Mouse (Mus musculus) liver, embryonic 13.5 days (tissue): ENCODE results near the gene Proz. TPM values are rescaled to one million over a fixed set of nuclear protein-coding genes. Genes with fewer than 3 reads are reported as not detected.
"Not testable (repeated sequence)": the region's sequence is repeated elsewhere in the genome, so short reads cannot be mapped to it uniquely, and the experiment has no call there.

Experiments used
- ATAC-seq: fragments of 200-750 bp; cut with Nextera tagmentation; 2 replicates; pipeline ENCODE4 v1.8.0; 2017; ENCODE audit warnings: low read depth, mild to moderate bottlenecking, moderate number of reproducible peaks, moderate library complexity
- DNase-seq: peaks from one replicate; pipeline ENCODE4 v3.0.0; 2022
- H3K27ac ChIP-seq: fragments of 300-500 bp; sonication (generic); 2 replicates; pipeline ENCODE4 v1.5.1; 2015; ENCODE audit warnings: moderate library complexity, mild to moderate bottlenecking, inconsistent platforms
- H3K27me3 ChIP-seq: fragments of 300-500 bp; sonication (generic); 2 replicates; pipeline ENCODE4 v1.6.1; 2015; ENCODE audit warnings: mild to moderate bottlenecking, inconsistent platforms
- H3K36me3 ChIP-seq: fragments of 300-500 bp; sonication (generic); 2 replicates; pipeline ENCODE4 v1.6.1; 2015; ENCODE audit warnings: mild to moderate bottlenecking, inconsistent platforms
- H3K4me1 ChIP-seq: fragments of 300-500 bp; sonication (generic); replicated peaks from 2 replicates; pipeline ENCODE4 v1.6.1; 2015; ENCODE audit warnings: inconsistent platforms
- H3K4me2 ChIP-seq: fragments of 300-500 bp; sonication (generic); 2 replicates; pipeline ENCODE4 v1.6.1; 2015; ENCODE audit warnings: inconsistent platforms, mild to moderate bottlenecking, moderate library complexity
- H3K4me3 ChIP-seq: fragments of 300-500 bp; sonication (generic); replicated peaks from 2 replicates; pipeline ENCODE4 v1.5.1; 2015; ENCODE audit warnings: mild to moderate bottlenecking, inconsistent platforms
- H3K9ac ChIP-seq: fragments of 300-500 bp; sonication (generic); 2 replicates; pipeline ENCODE4 v1.6.1; 2015; ENCODE audit warnings: mild to moderate bottlenecking, inconsistent platforms
- H3K9me3 ChIP-seq: fragments of 300-500 bp; sonication (generic); replicated peaks from 2 replicates; pipeline ENCODE4 v1.6.1; 2016; ENCODE audit warnings: inconsistent platforms
- WGBS: fragments of 180-500 bp; shearing (Covaris S2); methylation state at CpG from one replicate; pipeline ENCODE4 v1.1.7; 2015; ENCODE audit not compliant: insufficient replicate concordance; 5-methylcytosine and 5-hydroxymethylcytosine counted together
- polyA plus RNA-seq: library from polyadenylated mRNA; unstranded; fragments of >200 nt; fragmentation: Nextera tagmentation; extraction: Ambion mirVana; gene quantifications from 2 replicates; pipeline ENCODE4 v1.2.1, GENCODE M21; 2015

Proz gene
- polyA plus RNA-seq, 1 experiment from 2014 or later: 15.8 TPM

DNA sequence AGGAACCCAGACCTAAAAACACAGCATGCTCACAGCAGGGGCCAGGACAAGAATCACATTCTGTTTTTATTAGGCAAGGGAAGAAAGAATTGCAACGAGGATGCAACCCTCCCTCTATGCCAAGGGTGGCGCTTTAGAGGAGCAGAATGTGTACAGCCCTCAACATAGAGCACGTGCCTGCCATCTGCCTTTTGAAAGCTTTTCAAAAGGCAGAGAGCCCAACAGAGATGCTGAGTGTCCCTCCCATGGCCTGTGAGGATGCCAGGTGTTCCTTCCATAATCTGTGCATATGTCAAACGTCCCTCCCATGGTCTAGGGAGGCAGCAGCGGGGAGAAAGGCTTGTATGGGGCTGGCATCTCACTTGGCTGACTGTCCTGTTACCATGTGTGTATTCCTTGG lies 13.1 kb upstream of the Proz start:
- Histone ChIP-seq H3K9me3 (no peaks in the 10 kb centered on the region), H3K27me3 (no peaks in the 10 kb centered on the region), H3K36me3 (peaks cover 33% of the 10 kb centered on the region), H3K27ac (no peak overlapping the region), H3K4me2 (no peak overlapping the region), H3K4me3 (no peak overlapping the region), H3K4me1 (peaks cover 8% of the 10 kb centered on the region; the same call in 1 of the 2 replicates), H3K9ac (no peak overlapping the region)
- WGBS: 61% methylated on average over 5 of the region's 5 CpGs
- ATAC-seq (no peak), DNase-seq (no peak)

GRCm38 (mm10) chr8:13050550-13050949 lies 10.2 kb upstream of the Proz start:
- no peak overlapping the region for H3K27ac ChIP-seq
- H3K9me3 ChIP-seq: no peaks in the 10 kb centered on the region
- 62% methylated on average over 10 of the region's 10 CpGs for WGBS
- H3K9ac ChIP-seq: no peak overlapping the region
- H3K4me2 ChIP-seq: no peak overlapping the region
- H3K4me1 ChIP-seq: peaks cover 8% of the 10 kb centered on the region; the same call in 1 of the 2 replicates
- no peak for DNase-seq
- no peak for ATAC-seq
- peaks cover 36% of the 10 kb centered on the region for H3K36me3 ChIP-seq
- H3K4me3 ChIP-seq: no peak overlapping the region
- no peaks in the 10 kb centered on the region for H3K27me3 ChIP-seq

- ATAC-seq: peak; percentile 73
- peak overlapping the region; percentile 58 for H3K27ac ChIP-seq
Measured at GRCm38 (mm10) chr8:13057351-13057750, 3.4 kb upstream of the Proz start.

GRCm38 (mm10) chr8:13063112-13063511 lies 2.4 kb downstream of the Proz start:
- Histone ChIP-seq H3K9me3 (no peaks in the 10 kb centered on the region), H3K4me3 (no peak overlapping the region), H3K4me1 (peaks cover 13% of the 10 kb centered on the region), H3K4me2 (no peak overlapping the region), H3K27ac (no peak overlapping the region; the same call in 1 of the 2 replicates), H3K27me3 (no peaks in the 10 kb centered on the region), H3K36me3 (no peaks in the 10 kb centered on the region), H3K9ac (no peak overlapping the region)
- DNase-seq (no peak), ATAC-seq (no peak)
- 60% methylated on average over 16 of the region's 16 CpGs for WGBS

More at GRCm38 (mm10) chr8:13057351-13057750, 3.4 kb upstream of the Proz start:
- Histone ChIP-seq H3K4me3 (no peak overlapping the region), H3K9ac (no peak overlapping the region), H3K27me3 (no peaks in the 10 kb centered on the region), H3K4me2 (no peak overlapping the region), H3K4me1 (peaks cover 9% of the 10 kb centered on the region), H3K9me3 (no peaks in the 10 kb centered on the region), H3K36me3 (peaks cover 5% of the 10 kb centered on the region; the same call in 1 of the 2 replicates)
- 64% methylated on average over 4 of the region's 4 CpGs for WGBS
- no peak for DNase-seq

DNA sequence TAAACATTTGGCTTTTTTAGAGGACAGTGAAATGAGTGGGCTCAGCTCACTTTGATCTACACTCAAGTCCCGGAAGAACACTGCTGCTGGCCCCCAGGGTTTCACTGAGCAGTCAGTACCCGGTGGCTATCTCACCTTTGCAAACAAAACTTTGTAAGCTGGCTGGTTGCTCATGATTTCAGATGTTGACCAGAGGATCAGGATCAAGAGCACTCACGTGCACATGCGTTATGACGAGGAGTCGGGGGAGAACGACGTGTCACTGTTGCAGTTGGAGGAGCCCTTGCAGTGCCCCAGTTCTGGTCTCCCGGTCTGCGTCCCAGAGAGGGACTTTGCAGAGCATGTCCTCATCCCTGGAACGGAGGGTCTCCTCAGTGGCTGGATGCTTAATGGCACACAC lies 12.5 kb downstream of the Proz start:
- H3K27ac ChIP-seq: no peak overlapping the region
- WGBS: 80% methylated on average over 11 of the region's 11 CpGs

GRCm38 (mm10) chr8:13075044-13075443 lies 14.3 kb downstream of the Proz start:
- ATAC-seq (peak; percentile 37; the same call in 1 of the 2 replicates), DNase-seq (no peak)
- Histone ChIP-seq H3K4me3 (no peak overlapping the region), H3K36me3 (peaks cover 70% of the 10 kb centered on the region), H3K4me2 (no peak overlapping the region), H3K27ac (0 out of 2 replicates have a peak overlapping the region, but pooled peaks have one; percentile 11), H3K4me1 (peaks cover 7% of the 10 kb centered on the region; the same call in 1 of the 2 replicates), H3K9me3 (no peaks in the 10 kb centered on the region), H3K9ac (no peak overlapping the region), H3K27me3 (no peaks in the 10 kb centered on the region)
- 74% methylated on average over 8 of the region's 8 CpGs for WGBS

More for the DNA sequence above, 12.5 kb downstream of the Proz start:
- DNase-seq (no peak), ATAC-seq (0 out of 2 replicates have a peak, but pooled peaks have one; percentile 26)
- Histone ChIP-seq H3K27me3 (no peaks in the 10 kb centered on the region), H3K4me2 (no peak overlapping the region), H3K9me3 (no peaks in the 10 kb centered on the region), H3K4me1 (peaks cover 7% of the 10 kb centered on the region; the same call in 1 of the 2 replicates), H3K36me3 (peaks cover 52% of the 10 kb centered on the region), H3K4me3 (no peak overlapping the region), H3K9ac (no peak overlapping the region)

- whole genome bisulfite sequencing: 87% methylated on average over 1 of the region's 1 CpGs
- not testable (repeated sequence) for H3K9ac ChIP-seq, H3K4me2 ChIP-seq, H3K4me3 ChIP-seq, H3K27me3 ChIP-seq, H3K9me3 ChIP-seq, ATAC-seq, H3K4me1 ChIP-seq, H3K27ac ChIP-seq, DNase-seq
- peaks cover 75% of the 10 kb centered on the region for H3K36me3 ChIP-seq
Measured at GRCm38 (mm10) chr8:13075579-13075978, 14.9 kb downstream of the Proz start.

- ATAC-seq (no peak), DNase-seq (no peak)
- Histone ChIP-seq H3K27ac (no peak overlapping the region), H3K4me2 (no peak overlapping the region), H3K9me3 (no peaks in the 10 kb centered on the region), H3K36me3 (peaks cover 93% of the 10 kb centered on the region), H3K27me3 (no peaks in the 10 kb centered on the region), H3K4me1 (peaks cover 7% of the 10 kb centered on the region; the same call in 1 of the 2 replicates), H3K4me3 (no peak overlapping the region), H3K9ac (no peak overlapping the region)
- WGBS: 79% methylated on average over 7 of the region's 7 CpGs
Measured at GRCm38 (mm10) chr8:13077542-13077941, 16.8 kb downstream of the Proz start.

DNA sequence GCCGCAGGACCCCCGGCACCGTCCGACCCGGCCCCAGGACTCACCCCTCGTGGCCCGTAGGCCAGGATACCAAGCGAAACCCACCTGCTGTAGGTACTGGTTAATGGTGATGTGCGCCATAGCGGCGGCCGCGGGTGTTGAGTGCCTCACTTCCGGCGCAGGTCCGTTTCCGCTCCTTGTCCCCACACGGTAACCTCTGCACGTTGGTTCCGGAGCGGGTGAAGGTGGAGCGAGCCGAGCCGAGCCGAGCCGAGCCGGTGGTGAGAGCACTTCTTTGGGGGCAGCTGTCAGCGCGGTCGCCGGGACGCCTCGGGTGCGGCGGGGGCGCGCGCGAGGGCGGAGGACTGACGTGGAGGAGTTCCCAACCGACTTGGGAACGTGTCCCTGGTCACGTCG lies 44.0 kb downstream of the Proz start:
- peak; percentile 86 for DNase-seq
- WGBS: under 1% methylated on average over 42 of the region's 45 CpGs
- peaks cover 54% of the 10 kb centered on the region for H3K4me1 ChIP-seq
- H3K9me3 ChIP-seq: no peaks in the 10 kb centered on the region
- peak overlapping the region; percentile 86 for H3K9ac ChIP-seq
- peak overlapping the region; percentile 93 for H3K27ac ChIP-seq
- H3K36me3 ChIP-seq: peaks cover 14% of the 10 kb centered on the region; the same call in 1 of the 2 replicates
- ATAC-seq: peak; percentile 50
- peak overlapping the region; percentile 84 for H3K4me3 ChIP-seq
- peak overlapping the region; percentile 91 for H3K4me2 ChIP-seq
- no peaks in the 10 kb centered on the region for H3K27me3 ChIP-seq

DNA sequence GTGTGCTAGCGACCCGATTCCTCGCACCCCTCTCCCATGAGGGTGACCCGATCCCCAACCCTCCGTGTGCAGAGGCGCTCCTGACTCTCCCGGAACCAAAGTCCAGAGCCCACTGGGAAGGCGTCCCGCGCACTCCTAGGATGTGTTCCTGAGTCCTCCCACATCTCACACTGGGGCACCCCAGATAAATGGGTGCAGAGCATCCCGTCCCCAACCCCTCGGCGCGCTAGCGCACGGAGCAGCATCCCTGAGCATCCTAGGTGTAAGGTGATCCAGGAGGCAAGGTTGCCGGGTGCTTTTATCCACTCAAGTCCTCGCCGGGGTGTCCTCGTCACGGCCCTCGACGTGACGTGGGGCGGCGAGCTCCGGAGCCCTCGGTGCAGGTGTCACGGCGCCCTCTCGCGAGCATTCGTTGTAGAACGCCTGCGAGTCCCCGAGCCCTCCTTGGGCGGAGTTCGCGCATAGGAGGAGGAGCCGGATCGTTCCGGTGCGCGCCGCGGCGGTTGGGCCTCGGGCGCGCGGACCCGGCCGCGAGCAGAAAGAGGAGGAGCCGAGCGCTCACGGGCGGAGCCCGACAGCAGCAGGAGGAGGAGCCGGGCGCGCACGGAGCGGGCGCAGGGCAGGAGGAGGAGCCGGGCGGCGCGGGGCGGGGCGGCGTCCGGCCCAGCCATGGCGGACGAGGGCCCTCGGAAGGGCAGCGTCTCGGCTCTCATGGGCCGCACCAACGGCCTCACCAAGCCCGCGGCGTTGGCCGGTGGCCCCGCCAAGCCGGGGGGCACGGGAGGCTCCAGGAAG lies 44.6 kb downstream of the Proz start, which contains the start of the genes Pcid2 and Cul4a:
Pcid2 (minus strand) TSS at position 373 of the 795 bp plus-strand sequence.
Cul4a (plus strand) TSS at position 535 of the 795 bp plus-strand sequence.
- peaks cover 60% of the 10 kb centered on the region for H3K4me1 ChIP-seq
- ATAC-seq (peak; percentile 85), DNase-seq (peak; percentile 98)
- H3K27ac ChIP-seq: peak within 1 kb of the TSS; percentile 96
- peak within 1 kb of the TSS; percentile 91 for H3K4me2 ChIP-seq
- H3K9me3 ChIP-seq: no peaks in the 10 kb centered on the region
- peak within 1 kb of the TSS; percentile 84 for H3K4me3 ChIP-seq
- H3K27me3 ChIP-seq: no peaks in the 10 kb centered on the region
- peak within 1 kb of the TSS; percentile 99 for H3K9ac ChIP-seq
- under 1% methylated on average over 83 of the region's 87 CpGs for WGBS
- peaks cover 9% of the 10 kb centered on the region; the same call in 1 of the 2 replicates for H3K36me3 ChIP-seq

- H3K4me2 ChIP-seq: peak overlapping the region; percentile 80
- H3K27ac ChIP-seq: peak overlapping the region; percentile 96
- peaks cover 66% of the 10 kb centered on the region for H3K4me1 ChIP-seq
- peaks cover 7% of the 10 kb centered on the region; the same call in 1 of the 2 replicates for H3K36me3 ChIP-seq
- DNase-seq (peak; percentile 58), ATAC-seq (peak; percentile 43)
- peak overlapping the region; percentile 99 for H3K9ac ChIP-seq
- WGBS: under 1% methylated on average over 49 of the region's 63 CpGs
- no peaks in the 10 kb centered on the region for H3K9me3 ChIP-seq
- peak overlapping the region; percentile 84 for H3K4me3 ChIP-seq
- no peaks in the 10 kb centered on the region for H3K27me3 ChIP-seq
Measured at GRCm38 (mm10) chr8:13105908-13106551, 45.3 kb downstream of the Proz start.
